Mouse (Mus musculus): ENCODE measurements around the gene Sacs.

DNA sequence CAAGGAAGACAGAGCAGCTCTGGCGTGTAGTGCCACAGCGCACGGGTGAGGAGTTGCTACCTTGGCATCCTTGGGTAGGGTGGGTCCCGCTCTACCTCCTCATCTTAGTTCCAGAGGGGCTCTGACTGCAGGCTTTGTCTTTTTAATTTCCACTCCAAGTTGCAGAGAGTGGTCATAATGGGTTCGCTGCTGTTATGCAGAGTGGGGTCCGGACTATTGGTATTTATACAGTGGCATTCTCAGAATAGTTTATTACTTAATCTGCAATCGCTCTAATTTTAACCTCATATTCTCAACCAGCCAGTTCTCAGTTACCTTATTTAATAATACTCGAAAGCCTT, 440 bp downstream of the Sacs start:
- TF ChIP-seq CTCF (IDR thresholded peaks at IDR 0.05; ENCODE audit: low read depth) (no peak), EP300 (optimal IDR thresholded peaks at IDR 0.05) (no peak)
